Mouse (Mus musculus) heart, adult 2 months (tissue): Measurements from ENCODE around the gene Olfr1183.

Source experiments
- CTCF ChIP-seq: fragments of 200-600 bp; IDR thresholded peaks from 2 replicates; pipeline ENCODE4 v1.8.1; 2022; ENCODE audit warnings: antibody characterized with exemption, mild to moderate bottlenecking, moderate library complexity
- EP300 ChIP-seq: fragments of 200-500 bp; IDR thresholded peaks from 2 replicates; pipeline ENCODE4 v1.6.1; 2011; ENCODE audit warnings: low read depth, low read length, control low read depth; ENCODE audit not compliant: insufficient read depth
- POLR2A ChIP-seq: fragments of 200-500 bp; IDR thresholded peaks from 2 replicates; pipeline ENCODE4 v1.6.1; 2011; ENCODE audit warnings: mild to moderate bottlenecking, low read depth, low read length, control low read depth; ENCODE audit not compliant: insufficient read depth

DNA sequence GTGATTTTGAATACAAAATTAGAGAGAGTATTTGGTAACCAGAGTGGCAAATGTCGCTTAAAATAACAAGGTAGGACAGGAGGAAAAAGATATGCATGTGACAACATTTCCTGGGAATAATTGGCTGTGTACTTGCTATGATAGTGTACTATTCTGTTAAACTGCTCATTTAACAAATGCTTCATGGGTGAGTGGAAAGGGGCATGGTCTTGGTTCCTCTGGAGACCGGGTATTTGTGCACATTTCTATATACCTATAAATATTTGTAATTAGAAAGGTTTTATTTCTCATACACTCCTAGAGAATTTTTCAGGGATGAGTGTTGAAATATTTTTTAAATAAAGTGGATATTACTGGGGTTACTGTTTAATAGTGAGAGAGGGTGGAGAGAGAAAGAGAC lies 63.6 kb downstream of the Olfr1183 start, which contains the start of gene Olfr1186:
- TF ChIP-seq POLR2A (no peak), CTCF (no peak), EP300 (no peak)
